Mouse (Mus musculus) v-Abl transformed pro-B cells (cell line): Measurements from ENCODE around the gene Vil1.

Experiments
- in situ Hi-C, 2 experiments: fragments of 400-800 bp; cut with MboI; formaldehyde crosslinking; loops; one replicate each; pipeline ENCODE4 v1.15.1; 2025; ENCODE audit not compliant: unreplicated experiment in 2 of 2

The Vil1 gene

DNA sequence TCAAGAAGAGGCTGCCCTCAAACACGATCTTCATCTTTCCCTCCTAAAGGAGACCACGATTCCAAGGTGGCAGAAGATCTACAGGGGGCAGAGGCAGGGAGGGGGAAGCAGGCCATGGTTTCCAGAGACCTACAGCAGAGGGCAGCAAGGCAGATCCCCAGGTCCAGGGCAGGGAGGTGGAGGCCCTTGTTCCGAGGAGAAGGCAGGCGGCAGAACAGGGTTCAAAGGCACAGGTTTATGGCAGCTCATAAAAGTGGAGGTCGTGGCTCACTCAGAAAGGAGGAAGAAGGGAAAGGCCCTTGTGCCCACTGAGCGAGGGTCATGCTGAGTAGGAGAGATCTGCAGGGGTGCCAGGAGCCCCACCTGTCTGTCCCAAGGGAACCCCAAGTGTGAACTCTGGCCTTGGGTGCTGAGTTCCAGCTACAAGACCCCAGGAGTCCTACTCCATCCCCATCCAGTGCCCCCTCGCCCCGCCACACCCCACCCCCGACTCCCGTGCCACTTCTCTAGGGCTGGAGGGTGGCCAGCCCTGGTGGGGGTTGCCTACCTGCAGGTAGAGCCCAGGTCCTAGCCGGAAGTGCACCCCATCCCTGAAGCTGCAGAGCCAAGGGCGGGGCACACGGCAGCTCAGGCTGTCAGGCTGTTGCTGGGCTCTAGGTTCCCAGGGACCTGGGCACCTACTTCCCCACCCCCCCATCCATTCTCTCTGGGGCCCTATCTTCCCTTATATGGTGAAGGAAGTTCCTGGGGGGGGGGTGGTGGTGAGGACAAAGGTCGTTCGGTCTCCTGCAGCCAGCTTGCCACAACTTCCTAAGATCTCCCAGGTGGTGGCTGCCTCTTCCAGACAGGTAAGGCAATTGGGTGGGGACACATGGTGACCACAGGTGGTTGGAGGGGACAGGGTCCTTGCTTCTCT lies at the start of gene Vil1:
Gene Vil1 (plus strand): TSS at position 788 of the 916 bp plus-strand sequence.
- in situ Hi-C loops: no loop called here

DNA sequence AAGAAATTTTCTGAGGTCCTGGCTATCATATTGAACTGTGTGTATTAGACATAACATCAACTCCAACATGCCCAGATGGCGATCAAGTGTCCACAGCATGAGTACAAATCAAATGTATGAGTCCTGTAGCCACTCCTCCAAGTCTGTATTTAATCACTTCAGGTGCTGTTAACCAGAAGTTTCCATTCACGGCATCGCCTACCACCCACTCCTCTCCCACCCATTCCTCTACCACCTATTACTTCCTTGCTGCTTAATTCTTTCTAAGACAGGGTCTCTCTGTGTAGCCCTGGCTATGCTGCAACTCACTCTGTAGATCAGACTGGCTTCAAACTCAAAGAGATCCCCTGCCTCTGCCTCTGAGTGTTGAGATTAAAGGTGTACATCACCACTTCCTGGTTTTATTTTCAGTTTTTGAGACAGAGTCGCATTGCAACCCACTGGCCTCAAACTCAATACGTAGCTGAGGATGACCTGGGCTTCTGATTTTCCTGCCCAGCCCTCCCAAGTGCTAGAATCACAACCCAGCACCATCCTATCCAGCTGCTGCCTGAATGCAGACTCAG lies 49.1 kb upstream of the Vil1 start:
- in situ Hi-C loops: loop anchor here (5.0 kb wide), 3 partner anchors 48 to 158 kb away; no protein-coding TSS in a partner anchor

DNA sequence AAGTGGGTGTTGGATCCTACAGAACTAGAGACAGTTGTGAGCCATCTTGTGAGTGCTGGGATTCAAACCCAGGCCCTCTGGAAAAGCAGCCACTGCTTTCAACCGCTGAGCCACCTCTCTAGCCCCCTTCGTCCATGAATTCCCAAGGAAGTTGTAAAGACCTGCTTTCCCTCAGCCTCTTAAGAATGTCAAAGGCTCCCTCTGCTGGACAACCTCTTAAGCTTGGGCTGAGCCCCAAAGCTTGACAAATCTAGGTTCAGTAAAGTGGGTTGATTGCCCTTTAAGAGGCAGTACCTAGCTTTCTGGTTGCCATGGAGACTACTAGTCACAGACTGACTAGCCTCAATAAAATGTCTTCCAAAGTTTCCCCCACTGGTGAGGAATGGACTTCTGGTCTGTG lies 47.4 kb upstream of the Vil1 start, which contains the start of gene Catip:
Gene Catip (plus strand): TSS at position 297 of the 400 bp plus-strand sequence.
- in situ Hi-C loops: loop anchor here (5.0 kb wide), 3 partner anchors 50 to 160 kb away; no protein-coding TSS in a partner anchor

DNA sequence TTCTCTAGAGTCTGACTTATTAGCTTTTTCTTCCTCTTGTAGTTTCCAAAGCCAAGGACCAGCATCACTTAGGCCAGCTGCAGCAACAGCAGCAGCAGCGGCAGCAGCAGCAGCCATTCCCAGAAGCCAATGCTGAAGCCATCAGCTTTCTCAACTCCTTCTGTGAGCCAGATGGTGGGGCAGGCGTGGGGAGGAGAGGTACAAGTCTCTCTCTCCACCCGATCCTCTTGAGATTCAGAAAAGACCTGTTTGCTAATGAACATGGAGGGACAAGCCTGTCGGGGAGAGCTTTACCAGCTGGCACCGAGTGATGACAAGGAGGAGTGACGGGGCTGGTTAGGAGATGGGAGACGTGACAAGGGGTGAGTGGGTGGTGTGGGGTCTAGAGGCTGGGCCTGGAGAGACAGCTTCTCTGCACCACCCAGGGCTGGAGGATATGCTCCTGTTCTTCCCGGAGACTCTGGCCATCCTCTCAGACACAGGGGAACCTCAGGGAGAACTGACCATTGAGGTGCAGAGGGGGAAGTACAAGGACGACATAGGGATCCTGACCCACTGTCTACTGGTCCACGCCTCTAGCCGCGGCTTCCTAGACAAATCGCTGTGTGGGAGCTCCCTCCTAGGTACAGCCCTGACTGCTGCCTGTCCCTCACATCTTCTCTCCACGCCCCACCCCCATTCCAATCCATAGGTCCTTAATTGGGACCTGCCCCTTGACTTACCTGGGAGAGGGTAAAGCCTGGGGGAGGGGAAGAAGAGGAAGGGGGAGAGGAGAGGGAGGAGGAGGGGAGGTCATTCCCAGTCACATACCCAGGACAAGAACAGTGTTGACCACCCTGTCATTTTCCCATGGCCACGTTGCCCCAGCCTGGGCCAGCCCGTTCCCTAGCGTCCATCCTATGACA lies 46.6 kb upstream of the Vil1 start:
- in situ Hi-C loops: loop anchor here (5.0 kb wide), 3 partner anchors 50 to 160 kb away; no protein-coding TSS in a partner anchor

DNA sequence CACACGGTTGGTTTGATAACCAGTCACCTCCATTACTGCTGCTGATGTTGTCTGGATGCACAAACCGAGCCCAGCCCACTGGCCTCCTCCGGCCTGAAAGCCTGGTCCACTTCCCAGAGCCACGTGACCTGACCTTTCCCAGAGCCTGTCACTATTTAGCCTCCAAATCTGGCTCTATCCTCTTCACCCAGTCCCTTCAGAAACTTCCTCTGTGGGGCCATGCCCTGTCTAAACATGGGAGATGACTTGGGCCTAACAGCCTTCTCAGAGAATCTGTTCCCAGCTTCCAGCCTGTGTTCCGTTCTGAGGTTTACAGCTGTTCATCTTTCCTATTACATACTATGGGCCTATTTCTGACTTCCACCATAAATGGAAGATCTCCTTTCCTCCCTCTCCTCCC lies 45.7 kb upstream of the Vil1 start:
- in situ Hi-C loops: loop anchor here (5.0 kb wide), 3 partner anchors 51 to 161 kb away; no protein-coding TSS in a partner anchor

DNA sequence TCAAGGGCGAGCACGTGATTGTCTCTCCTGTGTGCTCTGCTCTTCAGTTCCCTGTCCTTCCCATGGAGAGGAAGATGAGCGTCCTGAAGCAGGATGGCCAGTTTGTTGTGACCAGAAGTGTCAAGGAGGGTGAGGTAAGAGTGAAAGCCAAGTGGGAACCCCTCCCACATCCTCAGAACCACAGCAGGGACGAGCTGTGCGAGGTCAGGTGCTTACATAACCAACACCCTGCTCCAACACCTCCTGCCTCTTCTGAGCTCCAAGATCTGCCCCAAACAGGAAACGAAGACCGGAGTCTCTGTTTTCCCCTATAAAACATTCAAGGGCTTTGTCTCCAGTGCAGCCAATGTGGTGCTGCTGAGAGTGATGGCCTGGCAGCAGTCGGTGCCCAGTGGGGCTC lies 44.9 kb upstream of the Vil1 start:
- in situ Hi-C loops: loop anchor here (5.0 kb wide), 3 partner anchors 52 to 162 kb away; no protein-coding TSS in a partner anchor

DNA sequence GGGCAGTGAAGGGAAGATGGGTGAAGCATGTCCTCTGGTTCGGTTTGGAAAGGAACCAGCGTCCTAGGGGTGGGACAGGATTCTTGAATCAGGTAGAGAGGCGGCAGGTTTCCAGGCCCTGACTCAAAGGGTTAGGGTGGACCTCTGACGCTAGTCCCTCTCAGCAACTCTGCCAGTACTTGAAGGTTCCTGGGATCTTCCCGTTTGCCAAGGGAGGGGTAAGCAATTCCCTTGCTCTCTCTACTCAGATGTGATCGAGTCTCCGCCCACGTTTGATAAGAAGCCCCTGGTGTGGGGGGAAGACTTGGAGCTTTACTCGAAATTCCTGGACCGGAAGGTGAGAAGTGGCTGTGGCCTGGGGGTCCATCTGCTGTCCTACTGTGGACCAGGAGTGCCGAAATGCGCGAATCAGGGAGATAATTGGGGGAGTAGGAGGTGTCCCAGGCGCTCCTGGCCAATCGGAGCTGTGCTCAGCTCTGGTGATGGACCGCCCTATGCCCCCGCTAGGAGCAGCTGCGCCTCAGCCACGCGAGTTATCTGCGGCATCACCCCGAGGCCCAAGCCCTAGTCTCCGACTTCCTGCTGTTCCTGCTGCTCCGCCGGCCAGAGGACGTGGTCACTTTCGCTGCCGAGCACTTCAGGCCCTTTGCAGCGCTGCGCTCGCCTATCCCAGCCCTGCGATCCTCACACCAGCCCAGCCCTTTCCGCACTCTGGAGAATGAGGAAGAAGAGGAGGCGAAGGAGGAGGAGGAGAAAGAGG lies 41.1 kb upstream of the Vil1 start:
- in situ Hi-C loops: no loop called here

DNA sequence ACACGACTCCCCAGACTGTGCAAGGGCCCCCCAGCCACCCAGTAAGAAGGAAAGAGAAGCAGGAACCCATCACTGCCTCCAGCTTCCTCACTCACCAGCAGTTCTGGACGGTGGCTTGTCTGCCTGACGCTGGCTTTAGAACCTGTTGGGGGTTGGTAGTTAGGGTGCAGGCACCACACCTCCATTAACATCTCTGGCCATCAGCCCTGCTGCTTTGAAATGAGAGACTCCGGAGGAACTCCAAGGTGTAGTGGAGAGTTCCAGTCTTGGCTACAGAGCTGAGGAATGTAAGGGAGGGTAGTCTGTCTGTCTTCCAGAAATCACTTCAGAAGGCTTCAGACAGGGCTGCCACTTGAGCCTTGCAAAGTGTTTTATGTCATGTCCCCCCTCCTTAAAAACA lies 39.1 kb upstream of the Vil1 start:
- in situ Hi-C loops: no loop called here

DNA sequence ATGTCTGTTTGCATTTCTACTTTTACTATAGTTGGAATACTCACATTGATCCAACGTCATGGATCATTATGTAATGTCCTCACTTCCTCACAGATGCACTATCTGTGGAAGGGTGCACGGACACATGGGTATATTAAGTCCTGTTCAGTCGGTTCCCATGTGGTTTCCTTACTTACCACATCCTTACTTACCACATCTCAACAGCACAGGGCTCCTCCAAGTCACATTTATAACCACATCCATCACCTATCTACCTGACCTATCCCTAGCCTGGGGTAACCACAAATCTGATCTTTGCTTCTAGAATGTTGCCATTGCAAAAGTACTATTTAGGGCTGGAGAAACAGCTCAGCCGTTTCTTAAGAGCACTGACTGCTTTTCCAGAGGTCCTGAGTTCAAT lies 35.8 kb upstream of the Vil1 start:
- in situ Hi-C loops: no loop called here

DNA sequence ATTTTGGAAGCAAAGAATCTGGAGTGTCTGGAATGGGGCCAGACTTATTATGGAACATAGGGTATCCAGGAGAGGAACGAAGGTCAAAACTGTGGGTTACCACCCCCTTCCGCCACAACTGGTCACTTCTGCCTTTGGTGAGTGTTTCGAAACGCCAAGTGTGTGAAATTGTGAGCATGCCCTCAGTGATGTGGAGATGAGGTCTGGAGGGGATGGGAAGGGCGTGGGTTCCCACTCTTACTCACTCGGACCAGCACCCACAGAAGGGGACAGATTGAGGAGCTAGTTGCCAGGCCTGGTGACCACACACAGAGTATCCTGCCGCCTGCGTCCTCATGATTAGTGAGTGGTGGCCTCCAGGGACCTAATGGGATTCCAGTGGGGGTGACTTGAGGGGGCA lies 34.2 kb upstream of the Vil1 start, which contains the start of gene Slc11a1:
Gene Slc11a1 (plus strand): TSS at position 216 of the 400 bp plus-strand sequence.
- in situ Hi-C loops: no loop called here

DNA sequence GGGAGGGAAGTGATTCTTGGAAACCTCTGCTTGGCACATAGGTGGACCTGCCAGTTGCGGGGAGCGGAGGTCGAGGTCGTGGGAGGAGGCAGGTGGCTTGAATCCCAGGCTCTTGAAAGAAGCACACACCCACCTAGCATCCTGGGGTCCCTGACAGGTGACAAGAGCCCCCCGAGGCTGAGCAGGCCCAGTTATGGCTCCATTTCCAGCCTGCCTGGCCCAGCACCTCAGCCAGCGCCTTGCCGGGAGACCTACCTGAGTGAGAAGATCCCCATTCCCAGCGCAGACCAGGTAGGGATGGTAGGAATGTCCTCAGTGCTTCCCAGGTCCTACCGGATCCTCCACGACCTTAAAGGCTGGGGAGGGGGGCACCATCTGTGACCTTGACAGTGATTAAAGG lies 33.6 kb upstream of the Vil1 start:
- in situ Hi-C loops: no loop called here

DNA sequence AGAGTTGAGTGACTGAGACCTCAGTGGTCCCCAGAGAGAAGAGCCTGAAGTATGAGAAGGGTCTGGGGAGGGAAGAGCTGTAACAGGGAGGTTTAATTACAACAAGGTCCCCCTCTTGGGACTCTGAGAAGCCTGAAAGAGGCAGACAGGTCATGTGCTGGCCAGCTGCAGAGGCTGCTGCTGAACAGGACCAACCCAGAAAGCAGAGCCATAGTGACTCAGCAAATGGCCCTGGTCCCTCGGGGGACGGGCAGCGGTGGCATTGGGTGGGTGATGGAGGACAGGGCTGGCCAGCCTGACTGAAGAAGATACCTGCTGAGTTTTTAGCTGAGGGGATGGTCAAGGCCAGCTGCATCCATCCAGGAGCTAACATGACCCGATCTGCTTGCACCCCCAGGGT lies 32.8 kb upstream of the Vil1 start:
- in situ Hi-C loops: no loop called here

DNA sequence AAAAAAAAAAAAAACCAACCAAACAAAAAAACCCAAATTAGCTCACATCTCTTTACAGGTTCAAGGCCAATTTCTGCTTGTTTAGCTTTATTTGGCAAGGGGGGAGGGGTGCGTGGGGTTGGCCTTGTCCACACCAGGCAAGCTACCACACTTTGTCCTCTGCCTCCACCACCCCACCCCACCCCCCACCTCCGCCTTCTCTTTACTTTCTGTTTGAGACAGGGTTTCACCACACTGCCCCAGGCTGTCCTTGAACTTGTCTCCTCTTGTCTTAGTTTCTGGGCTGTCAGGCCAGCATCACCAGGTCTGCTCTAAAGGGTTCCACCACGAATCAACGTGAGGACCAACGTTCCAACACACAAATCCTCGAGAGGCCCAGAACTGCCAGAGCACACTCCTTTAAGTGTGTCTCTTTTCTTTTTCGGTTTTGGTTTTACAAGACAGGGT lies 30.1 kb upstream of the Vil1 start:
- in situ Hi-C loops: no loop called here

DNA sequence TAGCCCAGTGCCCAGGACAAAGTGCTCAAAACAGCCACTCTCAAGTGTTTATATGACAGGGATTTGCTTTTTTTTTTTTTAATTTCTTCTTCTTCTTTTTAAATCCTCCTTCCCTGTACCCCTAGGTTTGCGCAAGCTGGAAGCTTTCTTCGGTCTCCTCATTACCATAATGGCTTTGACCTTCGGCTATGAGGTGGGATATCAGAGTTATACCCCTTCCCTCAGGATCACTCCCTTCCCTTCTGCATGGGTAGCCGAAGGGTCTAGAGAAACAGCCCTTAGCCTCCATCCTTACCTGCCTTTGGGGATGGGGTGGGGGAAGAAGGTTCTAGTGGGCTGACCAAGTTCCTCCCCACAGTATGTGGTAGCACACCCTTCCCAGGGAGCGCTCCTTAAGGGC lies 28.7 kb upstream of the Vil1 start:
- in situ Hi-C loops: no loop called here

DNA sequence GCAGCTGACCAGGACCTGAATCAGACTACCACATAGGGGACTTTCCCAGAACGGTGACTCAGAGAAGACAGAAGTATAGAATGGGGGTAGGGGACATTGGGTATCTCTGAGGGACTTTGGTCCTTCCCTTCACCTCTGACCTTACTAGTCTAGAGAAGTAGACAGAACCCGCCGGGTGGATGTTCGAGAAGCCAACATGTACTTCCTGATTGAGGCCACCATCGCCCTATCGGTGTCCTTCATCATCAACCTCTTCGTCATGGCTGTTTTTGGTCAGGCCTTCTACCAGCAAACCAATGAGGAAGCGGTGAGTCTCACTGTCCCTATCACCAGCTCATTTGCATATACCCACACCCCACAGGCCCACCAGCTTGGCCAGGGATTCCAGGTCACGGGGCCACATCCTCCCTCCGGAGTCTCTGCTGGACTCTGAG lies 27.6 kb upstream of the Vil1 start:
- in situ Hi-C loops: no loop called here

DNA sequence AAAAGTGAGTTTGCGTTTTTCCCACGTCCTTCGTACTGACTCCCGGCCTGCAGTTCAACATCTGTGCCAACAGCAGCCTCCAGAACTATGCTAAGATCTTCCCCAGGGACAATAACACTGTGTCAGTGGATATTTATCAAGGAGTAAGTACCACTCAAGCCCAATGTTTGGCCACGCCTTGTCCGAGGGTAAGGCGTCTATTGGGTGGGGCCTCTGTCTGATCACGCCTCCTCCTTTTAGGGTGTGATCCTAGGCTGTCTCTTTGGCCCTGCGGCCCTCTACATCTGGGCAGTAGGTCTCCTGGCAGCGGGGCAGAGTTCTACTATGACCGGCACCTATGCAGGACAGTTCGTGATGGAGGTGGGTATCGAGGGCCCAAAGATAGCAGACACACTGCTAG lies 25.8 kb upstream of the Vil1 start:
- in situ Hi-C loops: no loop called here

DNA sequence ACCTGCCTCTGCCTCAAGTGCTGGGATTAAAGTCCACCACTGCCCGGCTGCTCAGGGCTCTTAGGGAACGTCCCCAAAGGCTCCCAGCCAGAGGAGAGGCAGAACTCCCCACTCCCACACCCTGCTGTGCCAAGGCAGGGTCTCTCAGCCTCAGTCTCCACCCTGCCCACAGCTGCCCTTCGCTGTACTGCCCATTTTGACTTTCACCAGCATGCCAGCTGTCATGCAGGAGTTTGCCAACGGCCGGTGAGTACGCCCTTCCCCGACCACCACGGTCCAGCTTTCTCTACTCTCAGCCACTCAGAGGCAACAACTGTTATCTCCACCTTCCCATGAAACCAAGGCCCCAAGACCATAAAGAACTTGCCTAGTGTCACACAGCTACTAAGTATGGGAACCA lies 24.7 kb upstream of the Vil1 start:
- in situ Hi-C loops: no loop called here

DNA sequence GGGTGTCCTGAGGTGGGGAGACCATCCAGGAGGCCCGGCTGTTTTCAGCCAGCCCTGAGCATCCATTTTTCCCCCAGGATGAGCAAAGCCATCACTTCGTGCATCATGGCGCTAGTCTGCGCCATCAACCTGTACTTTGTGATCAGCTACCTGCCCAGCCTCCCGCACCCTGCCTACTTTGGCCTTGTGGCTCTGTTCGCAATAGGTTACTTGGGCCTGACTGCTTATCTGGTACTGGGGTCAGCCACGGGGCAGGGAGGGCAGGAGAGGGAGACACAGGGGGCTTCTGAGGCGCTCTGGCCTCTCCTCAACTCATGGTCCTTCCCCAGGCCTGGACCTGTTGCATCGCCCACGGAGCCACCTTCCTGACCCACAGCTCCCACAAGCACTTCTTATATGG lies 24.1 kb upstream of the Vil1 start:
- in situ Hi-C loops: loop anchor here in 1 of 2 experiments (5.0 kb wide), 1 partner anchor 73 kb away; no protein-coding TSS in a partner anchor

DNA sequence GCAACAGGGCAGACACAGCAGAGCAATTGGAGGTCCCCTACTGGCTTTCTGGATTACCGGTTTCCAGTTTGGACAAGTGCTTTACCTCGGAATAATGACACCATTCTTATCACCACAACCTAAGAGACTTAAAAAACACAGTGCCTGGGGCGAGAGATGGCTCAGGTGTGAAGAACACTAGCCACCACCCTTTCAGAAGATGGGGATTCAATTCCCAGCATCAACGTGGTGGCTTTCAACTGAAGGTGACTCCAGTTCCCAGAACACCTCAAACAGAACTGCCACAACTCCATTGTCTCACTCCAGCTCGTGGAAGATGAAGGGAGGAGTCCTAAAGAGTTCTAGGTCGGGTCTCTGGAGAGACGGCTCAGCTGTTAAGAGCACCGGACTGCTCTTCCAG lies 23.6 kb upstream of the Vil1 start:
- in situ Hi-C loops: loop anchor here in 1 of 2 experiments (5.0 kb wide), 1 partner anchor 73 kb away; no protein-coding TSS in a partner anchor

DNA sequence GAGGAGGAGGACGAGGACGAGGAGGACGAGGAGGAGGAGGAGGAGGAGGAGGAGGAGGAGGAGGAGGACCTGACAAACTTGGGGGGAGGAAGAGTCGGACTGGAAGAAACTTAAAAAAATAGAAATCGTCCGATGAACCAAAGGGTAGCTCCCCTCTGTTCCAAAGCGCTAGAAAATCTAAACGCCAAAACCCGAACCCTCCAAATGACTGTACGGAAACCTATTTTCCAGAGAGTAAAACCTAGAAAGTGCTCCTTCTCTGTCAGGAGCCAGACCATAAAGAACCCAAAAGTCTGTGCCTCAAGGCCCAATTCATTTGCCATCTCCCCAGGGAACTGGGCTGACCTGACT lies 22.8 kb upstream of the Vil1 start:
- in situ Hi-C loops: loop anchor here in 1 of 2 experiments (5.0 kb wide), 1 partner anchor 74 kb away; no protein-coding TSS in a partner anchor
